20 mouse cellular contexts compared by ENCODE assay signal in genomic region chr6:134743568-134743967, GRCm38 (mm10). TPM values are rescaled to one million over a fixed set of nuclear protein-coding genes. Genes with fewer than 3 reads are reported as not detected.
A peak's percentile ranks its signal among the peaks of the same experiment; 100 is the strongest.
DNase-seq lines count a peak whose midpoint lies in the region; ATAC-seq and TF ChIP-seq lines count a peak whose summit lies in the region.
"Had no signal": no experiment of that assay in that cellular context is flagged by ENCODE, and none has a peak within 500 bp of the region (broad histone marks: within the 10 kb centered on the region; RNA-seq: fewer than 3 reads in every experiment).

No protein-coding gene starts in this region.

- H3K36me3 ChIP-seq in liver, adult 2 months (ENCODE audit: control insufficient read depth, insufficient read depth, low read length): peaks cover 25% of the 10 kb centered on the region
- peaks cover 6% of the 10 kb centered on the region; the same call in 1 of the 2 replicates for H3K36me3 ChIP-seq in liver, embryonic 11.5 days (ENCODE audit: control insufficient read depth, insufficient read depth, low read length)

- H3K9me3 ChIP-seq in liver, embryonic 11.5 days (ENCODE audit: control insufficient read depth, low read length): no peaks in the 10 kb centered on the region
- H3K9me3 ChIP-seq: embryonic facial prominence, embryonic 10.5 days; embryonic facial prominence, embryonic 12.5 days; forebrain, embryonic 13.5 days; forebrain, embryonic 15.5 days had no signal

- ATAC-seq in liver, embryonic 11.5 days (replicated peaks; ENCODE audit: low FRiP score): no peak
- ATAC-seq in CD4-positive, CD25-positive, alpha-beta regulatory T cell, adult 4 months: peak; percentile 76
- ATAC-seq: forebrain, embryonic 13.5 days; forebrain, embryonic 15.5 days; forebrain, postnatal 0 days had no signal

- no peak overlapping the region for H3K4me2 ChIP-seq in liver, embryonic 11.5 days
- H3K4me2 ChIP-seq: embryonic facial prominence, embryonic 12.5 days; forebrain, embryonic 13.5 days; forebrain, embryonic 15.5 days had no signal

- no peak overlapping the region for H3K4me3 ChIP-seq in liver, adult 2 months (ENCODE audit: insufficient read depth, low read depth, low read length)
- no peak overlapping the region for H3K4me3 ChIP-seq in liver, embryonic 11.5 days (ENCODE audit: low read depth, low read length)
- H3K4me3 ChIP-seq: embryonic facial prominence, embryonic 10.5 days; embryonic facial prominence, embryonic 12.5 days; forebrain, embryonic 13.5 days; forebrain, embryonic 15.5 days had no signal

- peaks cover 2% of the 10 kb centered on the region; the same call in 1 of the 2 replicates for H3K4me1 ChIP-seq in liver, adult 2 months (ENCODE audit: control insufficient read depth, insufficient read depth, low read length)
- H3K4me1 ChIP-seq in liver, embryonic 11.5 days (replicated peaks; ENCODE audit: control insufficient read depth, insufficient read depth, low read length): no peaks in the 10 kb centered on the region; the same call in 1 of the 2 replicates
- H3K4me1 ChIP-seq: embryonic facial prominence, embryonic 10.5 days; embryonic facial prominence, embryonic 12.5 days; forebrain, embryonic 13.5 days; forebrain, embryonic 15.5 days had no signal

- H3K27me3 ChIP-seq in liver, adult 2 months (ENCODE audit: control insufficient read depth, insufficient read depth, low read length): no peaks in the 10 kb centered on the region
- no peaks in the 10 kb centered on the region for H3K27me3 ChIP-seq in liver, embryonic 11.5 days (replicated peaks; ENCODE audit: control insufficient read depth, insufficient read depth, low read length)
- H3K27me3 ChIP-seq: embryonic facial prominence, embryonic 12.5 days; forebrain, embryonic 13.5 days; forebrain, embryonic 15.5 days had no signal

- H3K79me2 ChIP-seq in liver, adult 2 months (ENCODE audit: control insufficient read depth, insufficient read depth, low read length): peaks cover 6% of the 10 kb centered on the region; the same call in 1 of the 2 replicates

- peak; percentile 63 for DNase-seq in liver, adult 2 months (ENCODE audit: extremely low read depth, low read depth, low spot score)
- no peak for DNase-seq in liver, embryonic 11.5 days (ENCODE audit: low spot score)
- DNase-seq in CD4-positive, CD25-positive, alpha-beta regulatory T cell, adult 2 months (ENCODE audit: low read depth, low spot score): peak; percentile 15
- DNase-seq in induced T-regulatory cell, adult 2 months (ENCODE audit: low read depth): peak; percentile 12
- DNase-seq in heart, adult 11 months: no peak
- DNase-seq in frontal cortex, postnatal 10 days (ENCODE audit: low spot score in 2 of 2): no peak
- DNase-seq in adrenal gland, postnatal 10 days: no peak
- DNase-seq: adrenal gland, adult 8-10 months; adrenal gland, postnatal 25 days; cerebellum, adult 11-12 months; cerebellum, adult 2 months; cerebellum, adult 9-10 months; cerebellum, postnatal 10 days; cerebellum, postnatal 25 days; forebrain, postnatal 0 days had no signal

- no peak for TF ChIP-seq POLR2A in liver, adult 2 months (IDR thresholded peaks at IDR 0.05; ENCODE audit: extremely low read depth, insufficient read depth, low read length)

- TF ChIP-seq CTCF in liver, adult 2 months (IDR thresholded peaks at IDR 0.05; ENCODE audit: low read depth, low read length): no peak

- no peak overlapping the region; the same call in 1 of the 2 replicates for H3K27ac ChIP-seq in liver, adult 2 months (replicated peaks; ENCODE audit: insufficient read depth, low read depth, low read length)
- no peak overlapping the region for H3K27ac ChIP-seq in liver, embryonic 11.5 days (ENCODE audit: low read depth, low read length)
- H3K27ac ChIP-seq: embryonic facial prominence, embryonic 10.5 days; embryonic facial prominence, embryonic 12.5 days; forebrain, embryonic 13.5 days; forebrain, embryonic 15.5 days had no signal

- H3K9ac ChIP-seq in liver, adult 2 months (ENCODE audit: low read depth, low read length): no peak overlapping the region
- H3K9ac ChIP-seq in liver, embryonic 11.5 days (ENCODE audit: low read depth, low read length): no peak overlapping the region
- H3K9ac ChIP-seq: embryonic facial prominence, embryonic 12.5 days; forebrain, embryonic 13.5 days; forebrain, embryonic 15.5 days; forebrain, postnatal 0 days had no signal

RNA-seq across cellular contexts. Expression of gene Dusp16, which starts 48.9 kb away (rescaled TPM):
- total RNA-seq in liver, adult 2 months (2014; rRNA removed): 19.7 and 21.1 TPM in 2 replicates
- polyA plus RNA-seq in liver, adult 2 months (2012; rRNA removed): 17.4 and 20.0 TPM in 2 replicates
- 7.9 and 10.1 TPM in 2 replicates for polyA plus RNA-seq in liver, embryonic 11.5 days (2014; fragmentation: Nextera tagmentation; extraction: Ambion mirVana)
- 1 to 10 TPM; 2.8 to 3.9 TPM for polyA plus RNA-seq in CD4-positive, CD25-positive, alpha-beta regulatory T cell, adult 4 months (2017; shearing (Covaris generic))
- total RNA-seq in adrenal gland, postnatal 10 days (2021): 10 to 100 TPM; 19.3 to 23.0 TPM

Comparison
In these comparisons a context has a peak if more than half of its experiments do, and no peak if none do; other contexts are left out.
1. DNase-seq: peak in liver, adult 2 months (single experiment), CD4-positive, CD25-positive, alpha-beta regulatory T cell, adult 2 months (single experiment) and induced T-regulatory cell, adult 2 months (single experiment); none in liver, embryonic 11.5 days (single experiment), heart, adult 11 months (single experiment), frontal cortex, postnatal 10 days (0 of 2) and adrenal gland, postnatal 10 days (single experiment).